Mouse (Mus musculus): ENCODE measurements at regions not wholly inside any gene's neighbourhood (a gene's known extent, or its start where the extent isn't known, plus 50 kb on each side); places are given as distances from the start of the nearest gene placed in this dataset.
A peak's percentile ranks its signal among the peaks of the same experiment; 100 is the strongest.

- WGBS, result 83% methylated on average over 2 of the region's 2 CpGs
- ATAC-seq, result no peak
These were observed 151.0 kb upstream of the Aco1 start for GRCm38 (mm10) chr4:39991851-39992250.

GRCm38 (mm10) chr4:39998771-39999422 is 144.0 kb upstream of the Aco1 start:
- H3K27me3 ChIP-seq (ENCODE audit: insufficient read depth, low read length), result no peaks in the 10 kb centered on the region
- H3K9me3 ChIP-seq (ENCODE audit: low read length), result no peaks in the 10 kb centered on the region
- H3K4me2 ChIP-seq (ENCODE audit: low read depth, low read length), result no peak overlapping the region
- no peak overlapping the region for H3K9ac ChIP-seq (replicated peaks; ENCODE audit: low read length)
- H3K4me3 ChIP-seq (ENCODE audit: low read length), result no peak overlapping the region
- 74% methylated on average over 5 of the region's 5 CpGs for WGBS
- no peaks in the 10 kb centered on the region for H3K36me3 ChIP-seq (ENCODE audit: insufficient read depth, low read length)
- DNase-seq (ENCODE audit: low spot score) (no peak), ATAC-seq (no peak)
- no peaks in the 10 kb centered on the region for H3K4me1 ChIP-seq (ENCODE audit: insufficient read depth, low read length)
- no peak for TF ChIP-seq CTCF (IDR thresholded peaks at IDR 0.05; ENCODE audit: low read depth)
- H3K27ac ChIP-seq, result no peak overlapping the region

More at GRCm38 (mm10) chr4:39991851-39992250, 151.0 kb upstream of the Aco1 start:
- no peak overlapping the region for H3K27ac ChIP-seq
- no peaks in the 10 kb centered on the region for H3K36me3 ChIP-seq (ENCODE audit: insufficient read depth, low read length)
- H3K9me3 ChIP-seq (ENCODE audit: low read length), result no peaks in the 10 kb centered on the region
- no peak overlapping the region for H3K4me3 ChIP-seq (ENCODE audit: low read length)
- H3K4me1 ChIP-seq (ENCODE audit: insufficient read depth, low read length), result no peaks in the 10 kb centered on the region
- H3K27me3 ChIP-seq (ENCODE audit: insufficient read depth, low read length), result no peaks in the 10 kb centered on the region
- no peak overlapping the region for H3K4me2 ChIP-seq (ENCODE audit: low read depth, low read length)
- no peak overlapping the region for H3K9ac ChIP-seq (replicated peaks; ENCODE audit: low read length)
- no peak for TF ChIP-seq CTCF (IDR thresholded peaks at IDR 0.05; ENCODE audit: low read depth)
- DNase-seq (ENCODE audit: low spot score), result no peak

- Histone ChIP-seq H3K27me3 (ENCODE audit: insufficient read depth, low read length) (no peaks in the 10 kb centered on the region), H3K36me3 (ENCODE audit: insufficient read depth, low read length) (no peaks in the 10 kb centered on the region), H3K9me3 (ENCODE audit: low read length) (no peaks in the 10 kb centered on the region), H3K27ac (no peak overlapping the region), H3K9ac (replicated peaks; ENCODE audit: low read length) (no peak overlapping the region), H3K4me1 (ENCODE audit: insufficient read depth, low read length) (no peaks in the 10 kb centered on the region), H3K4me2 (ENCODE audit: low read depth, low read length) (peak overlapping the region; percentile 36), H3K4me3 (ENCODE audit: low read length) (peak overlapping the region; percentile 10)
- TF ChIP-seq CTCF (IDR thresholded peaks at IDR 0.05; ENCODE audit: low read depth), result peak; percentile 85
- DNase-seq (ENCODE audit: low spot score) (peak; percentile 94), ATAC-seq (peak; percentile 85)
- WGBS, result 13% methylated on average over 7 of the region's 7 CpGs
These were observed 128.2 kb upstream of the Aco1 start for GRCm38 (mm10) chr4:40014666-40015065.

GRCm38 (mm10) chr4:40016856-40017255 is 126.0 kb upstream of the Aco1 start:
- no peaks in the 10 kb centered on the region for H3K36me3 ChIP-seq (ENCODE audit: insufficient read depth, low read length)
- H3K4me2 ChIP-seq (ENCODE audit: low read depth, low read length), result no peak overlapping the region
- WGBS, result 89% methylated on average over 15 of the region's 15 CpGs
- no peak overlapping the region for H3K27ac ChIP-seq
- H3K9ac ChIP-seq (replicated peaks; ENCODE audit: low read length), result no peak overlapping the region
- no peaks in the 10 kb centered on the region for H3K4me1 ChIP-seq (ENCODE audit: insufficient read depth, low read length)
- H3K9me3 ChIP-seq (ENCODE audit: low read length), result no peaks in the 10 kb centered on the region
- DNase-seq (ENCODE audit: low spot score) (no peak), ATAC-seq (no peak)
- no peak overlapping the region for H3K4me3 ChIP-seq (ENCODE audit: low read length)
- no peaks in the 10 kb centered on the region for H3K27me3 ChIP-seq (ENCODE audit: insufficient read depth, low read length)
- TF ChIP-seq CTCF (IDR thresholded peaks at IDR 0.05; ENCODE audit: low read depth), result no peak

- WGBS, result 53% methylated on average over 4 of the region's 4 CpGs
- Histone ChIP-seq H3K9ac (replicated peaks; ENCODE audit: low read length) (no peak overlapping the region), H3K4me1 (ENCODE audit: insufficient read depth, low read length) (no peaks in the 10 kb centered on the region), H3K9me3 (ENCODE audit: low read length) (no peaks in the 10 kb centered on the region), H3K36me3 (ENCODE audit: insufficient read depth, low read length) (no peaks in the 10 kb centered on the region), H3K27ac (no peak overlapping the region), H3K4me2 (ENCODE audit: low read depth, low read length) (no peak overlapping the region), H3K27me3 (ENCODE audit: insufficient read depth, low read length) (no peaks in the 10 kb centered on the region), H3K4me3 (ENCODE audit: low read length) (no peak overlapping the region)
- TF ChIP-seq CTCF (IDR thresholded peaks at IDR 0.05; ENCODE audit: low read depth), result no peak
- ATAC-seq (no peak), DNase-seq (ENCODE audit: low spot score) (peak; percentile 30)
These were observed 124.7 kb upstream of the Aco1 start for GRCm38 (mm10) chr4:40018208-40018607.

GRCm38 (mm10) chr4:40031361-40031760 is 111.5 kb upstream of the Aco1 start:
- Histone ChIP-seq H3K4me1 (ENCODE audit: insufficient read depth, low read length) (no peaks in the 10 kb centered on the region), H3K27ac (no peak overlapping the region), H3K4me3 (ENCODE audit: low read length) (no peak overlapping the region), H3K9me3 (ENCODE audit: low read length) (no peaks in the 10 kb centered on the region), H3K36me3 (ENCODE audit: insufficient read depth, low read length) (no peaks in the 10 kb centered on the region), H3K4me2 (ENCODE audit: low read depth, low read length) (no peak overlapping the region), H3K27me3 (ENCODE audit: insufficient read depth, low read length) (no peaks in the 10 kb centered on the region), H3K9ac (replicated peaks; ENCODE audit: low read length) (no peak overlapping the region)
- no peak for DNase-seq (ENCODE audit: low spot score)
- no peak for TF ChIP-seq CTCF (IDR thresholded peaks at IDR 0.05; ENCODE audit: low read depth)
- WGBS, result 93% methylated on average over 1 of the region's 1 CpGs
- ATAC-seq, result no peak

GRCm38 (mm10) chr4:40047846-40048245 is 95.0 kb upstream of the Aco1 start:
- no peak overlapping the region for H3K4me3 ChIP-seq (ENCODE audit: low read length)
- ATAC-seq (0 out of 2 replicates have a peak, but pooled peaks have one; percentile 29), DNase-seq (ENCODE audit: low spot score) (peak; percentile 28)

More at GRCm38 (mm10) chr4:40047846-40048245, 95.0 kb upstream of the Aco1 start:
- Histone ChIP-seq H3K9me3 (ENCODE audit: low read length) (no peaks in the 10 kb centered on the region), H3K9ac (replicated peaks; ENCODE audit: low read length) (no peak overlapping the region), H3K36me3 (ENCODE audit: insufficient read depth, low read length) (no peaks in the 10 kb centered on the region), H3K27me3 (ENCODE audit: insufficient read depth, low read length) (no peaks in the 10 kb centered on the region), H3K4me1 (ENCODE audit: insufficient read depth, low read length) (no peaks in the 10 kb centered on the region; the same call in 1 of the 2 replicates), H3K27ac (no peak overlapping the region), H3K4me2 (ENCODE audit: low read depth, low read length) (no peak overlapping the region)
- TF ChIP-seq CTCF (IDR thresholded peaks at IDR 0.05; ENCODE audit: low read depth), result no peak
- 80% methylated on average over 10 of the region's 10 CpGs for WGBS
